21 mouse cellular contexts compared by ENCODE assay signal in genomic region chr9:36870263-36870662, GRCm38 (mm10). TPM values are rescaled to one million over a fixed set of nuclear protein-coding genes. Genes with fewer than 3 reads are reported as not detected.
A peak's percentile ranks its signal among the peaks of the same experiment; 100 is the strongest.
DNase-seq lines count a peak whose midpoint lies in the region; ATAC-seq lines count a peak whose summit lies in the region.
"Had no signal": no experiment of that assay in that cellular context is flagged by ENCODE, and none has a peak within 500 bp of the region (broad histone marks: within the 10 kb centered on the region; RNA-seq: fewer than 3 reads in every experiment).

No protein-coding gene starts in this region.

- DNase-seq in adrenal gland, adult 8-10 months = peak; percentile 19
- DNase-seq in adrenal gland, postnatal 14 days = no peak
- peak; percentile 47 for DNase-seq in 3134 (ENCODE audit: extremely low read depth, insufficient read length, low spot score)
- DNase-seq in adipocyte (ENCODE audit: low spot score) = peak; percentile 10
- DNase-seq in cerebellum, postnatal 25 days = peak; percentile 56 to 73
- DNase-seq in urinary bladder, postnatal 10 days (ENCODE audit: low spot score) = no peak
- DNase-seq: embryo, embryonic 11 days; gastrocnemius, adult 2 months; kidney, adult 9 months; kidney, postnatal 14 days; liver; lung, postnatal 4 days; right cerebral cortex, postnatal 4 days; thymus, postnatal 25 days had no signal

- no peak for ATAC-seq in inflammation-experienced regulatory T-cells, adult 6 months
- ATAC-seq: forebrain, embryonic 13.5 days; intestine, embryonic 16.5 days; midbrain, embryonic 15.5 days had no signal

RNA-seq across cellular contexts. Expression of gene Fez1, which starts 48.6 kb away (rescaled TPM):
- total RNA-seq in adrenal gland, adult 8-10 months (2022) = 10 to 100 TPM in 1 of 4 experiments, 1 to 10 TPM in 3; 5.7 to 10.3 (median 7.5) TPM
- total RNA-seq in adrenal gland, postnatal 14 days (2021) = 4.9 and 11.2 TPM in 2 replicates
- polyA plus RNA-seq in inflammation-experienced regulatory T-cells, adult 6 months (2017; shearing (Covaris generic)) = not detected
- total RNA-seq: CH12.LX had no signal
- polyA plus RNA-seq: erythroblast, embryonic 14.5 days; G1E had no signal

Comparison
In these comparisons a context has a peak if more than half of its experiments do, and no peak if none do; other contexts are left out.
1. DNase-seq: peak in adrenal gland, adult 8-10 months (single experiment), 3134 (single experiment), adipocyte (single experiment) and cerebellum, postnatal 25 days (2 of 2); none in adrenal gland, postnatal 14 days (single experiment) and urinary bladder, postnatal 10 days (single experiment).